In genomic region chr3:131106451-131107291, GRCm38 (mm10) we compare ENCODE assay signal across 8 mouse cellular contexts. TPM values are rescaled to one million over a fixed set of nuclear protein-coding genes. Genes with fewer than 3 reads are reported as not detected.
A peak's percentile ranks its signal among the peaks of the same experiment; 100 is the strongest.
DNase-seq lines count a peak whose midpoint lies in the region; ATAC-seq and TF ChIP-seq lines count a peak whose summit lies in the region.

No protein-coding gene starts in this region.

- TF ChIP-seq POLR2A in small intestine, adult 2 months (IDR thresholded peaks at IDR 0.05; ENCODE audit: low read depth, low read length) = no peak

- 1% methylated on average over 45 of the region's 45 CpGs for WGBS in kidney, postnatal 0 days
- 1% methylated on average over 45 of the region's 45 CpGs for WGBS in forebrain, embryonic 13.5 days
- under 1% methylated on average over 45 of the region's 45 CpGs for WGBS in limb, embryonic 12.5 days
- 2% methylated on average over 45 of the region's 45 CpGs for WGBS in small intestine, adult 2 months

- ATAC-seq in kidney, postnatal 0 days (replicated peaks; ENCODE audit: low FRiP score, low read depth) = no peak
- ATAC-seq in forebrain, embryonic 13.5 days = 0 out of 2 replicates have a peak, but pooled peaks have one; percentile 0
- no peak for ATAC-seq in limb, embryonic 12.5 days (ENCODE audit: insufficient number of reproducible peaks, insufficient read depth, low FRiP score, low TSS enrichment, low read depth)

- H3K4me1 ChIP-seq in kidney, postnatal 0 days (replicated peaks; ENCODE audit: insufficient read depth, low read length) = peaks cover 28% of the 10 kb centered on the region
- H3K4me1 ChIP-seq in forebrain, embryonic 13.5 days = peaks cover 54% of the 10 kb centered on the region
- peaks cover 57% of the 10 kb centered on the region for H3K4me1 ChIP-seq in limb, embryonic 12.5 days (replicated peaks)
- peaks cover 13% of the 10 kb centered on the region for H3K4me1 ChIP-seq in small intestine, adult 2 months (ENCODE audit: control insufficient read depth, insufficient read depth, insufficient read length, low read length)

- no peaks in the 10 kb centered on the region for H3K9me3 ChIP-seq in kidney, postnatal 0 days (replicated peaks; ENCODE audit: low read length)
- no peaks in the 10 kb centered on the region for H3K9me3 ChIP-seq in forebrain, embryonic 13.5 days (replicated peaks)
- no peaks in the 10 kb centered on the region for H3K9me3 ChIP-seq in limb, embryonic 12.5 days

- no peak overlapping the region for H3K27ac ChIP-seq in kidney, postnatal 0 days
- no peak overlapping the region for H3K27ac ChIP-seq in forebrain, embryonic 13.5 days
- peak overlapping the region; percentile 75 for H3K27ac ChIP-seq in limb, embryonic 12.5 days
- H3K27ac ChIP-seq in small intestine, adult 2 months (ENCODE audit: insufficient read depth, low read depth, low read length) = no peak overlapping the region

- peak overlapping the region; percentile 39 for H3K4me3 ChIP-seq in kidney, postnatal 0 days (replicated peaks; ENCODE audit: low read depth, low read length)
- peak overlapping the region; percentile 43 for H3K4me3 ChIP-seq in forebrain, embryonic 13.5 days
- H3K4me3 ChIP-seq in limb, embryonic 12.5 days (replicated peaks) = peak overlapping the region; percentile 44
- H3K4me3 ChIP-seq in small intestine, adult 2 months (ENCODE audit: low read depth, low read length) = peak overlapping the region; percentile 42

- peak; percentile 25 for DNase-seq in kidney, postnatal 0 days (ENCODE audit: low spot score)
- no peak for DNase-seq in kidney, adult 11 months
- DNase-seq in R1 (ENCODE audit: low read depth, low spot score) = peak; percentile 63
- DNase-seq in layer of hippocampus, adult 18-20 months (ENCODE audit: low spot score in 2 of 2) = no peak
- no peak for DNase-seq in layer of hippocampus, postnatal 25 days (ENCODE audit: extremely low spot score in 1 of 2, low spot score in 1 of 2)

- H3K27me3 ChIP-seq in kidney, postnatal 0 days (ENCODE audit: insufficient read depth, low read length) = peaks cover 51% of the 10 kb centered on the region
- H3K27me3 ChIP-seq in forebrain, embryonic 13.5 days = peaks cover 63% of the 10 kb centered on the region
- peaks cover 49% of the 10 kb centered on the region for H3K27me3 ChIP-seq in limb, embryonic 12.5 days
- peaks cover 61% of the 10 kb centered on the region for H3K27me3 ChIP-seq in small intestine, adult 2 months (ENCODE audit: control insufficient read depth, insufficient read depth, low read length)

- no peak for TF ChIP-seq CTCF in kidney, postnatal 0 days (IDR thresholded peaks at IDR 0.05; ENCODE audit: low read depth)
- TF ChIP-seq CTCF in small intestine, adult 2 months (IDR thresholded peaks at IDR 0.05; ENCODE audit: extremely low read depth, insufficient read length, insufficient replicate concordance, low read depth, low read length) = no peak

- H3K36me3 ChIP-seq in kidney, postnatal 0 days (ENCODE audit: insufficient read depth, low read length) = no peaks in the 10 kb centered on the region
- no peaks in the 10 kb centered on the region for H3K36me3 ChIP-seq in forebrain, embryonic 13.5 days (ENCODE audit: poor library complexity, severe bottlenecking)
- H3K36me3 ChIP-seq in limb, embryonic 12.5 days = no peaks in the 10 kb centered on the region
- no peaks in the 10 kb centered on the region for H3K36me3 ChIP-seq in small intestine, adult 2 months (ENCODE audit: control insufficient read depth, insufficient read depth, low read length)

- peak overlapping the region; percentile 71 for H3K4me2 ChIP-seq in kidney, postnatal 0 days (ENCODE audit: low read length)
- H3K4me2 ChIP-seq in forebrain, embryonic 13.5 days = peak overlapping the region; percentile 76
- peak overlapping the region; percentile 88 for H3K4me2 ChIP-seq in limb, embryonic 12.5 days

- H3K9ac ChIP-seq in kidney, postnatal 0 days (ENCODE audit: low read depth, low read length) = no peak overlapping the region
- peak overlapping the region; percentile 61 for H3K9ac ChIP-seq in forebrain, embryonic 13.5 days
- H3K9ac ChIP-seq in limb, embryonic 12.5 days (replicated peaks) = peak overlapping the region; percentile 62

RNA-seq across cellular contexts. Expression of gene Lef1, which starts 3.6 kb away (rescaled TPM):
- 16.2 and 17.8 TPM in 2 replicates for polyA plus RNA-seq in kidney, postnatal 0 days (2015; fragmentation: Nextera tagmentation; extraction: Ambion mirVana)
- polyA plus RNA-seq in forebrain, embryonic 13.5 days (2015; fragmentation: Nextera tagmentation; extraction: Ambion mirVana) = 24.8 and 27.6 TPM in 2 replicates
- polyA plus RNA-seq in limb, embryonic 12.5 days (2016; fragmentation: Nextera tagmentation; extraction: Ambion mirVana) = 59.4 and 60.5 TPM in 2 replicates
- polyA plus RNA-seq in small intestine, adult 2 months (2012; rRNA removed) = 1.1 and 1.9 TPM in 2 replicates
- total RNA-seq in layer of hippocampus, adult 18-20 months (2021) = 1 to 10 TPM; 4.0 to 4.9 TPM
- 1 to 10 TPM; 5.4 to 5.8 TPM for total RNA-seq in layer of hippocampus, postnatal 25 days (2021)

Comparison
In these comparisons a context has a peak if more than half of its experiments do, and no peak if none do; other contexts are left out.
1. DNase-seq: peak in kidney, postnatal 0 days (single experiment) and R1 (single experiment); none in kidney, adult 11 months (single experiment), layer of hippocampus, adult 18-20 months (0 of 2) and layer of hippocampus, postnatal 25 days (0 of 2).
2. Peak in every context shown above with its lines, with median percentiles within 50 percentile points of each other: H3K4me2 ChIP-seq and H3K4me3 ChIP-seq.